Mouse (Mus musculus) stomach, embryonic 16.5 days (tissue): ENCODE data around the gene Sgms2. TPM values are rescaled to one million over a fixed set of nuclear protein-coding genes. Genes with fewer than 3 reads are reported as not detected.

ENCODE experiments used
- ATAC-seq: fragments of 200-750 bp; cut with Nextera tagmentation; 2 replicates; pipeline ENCODE4 v1.8.0; 2017; ENCODE audit warnings: moderate number of reproducible peaks, moderate TSS enrichment; ENCODE audit not compliant: insufficient read depth, low FRiP score
- H3K27ac ChIP-seq: fragments of 300-500 bp; sonication (generic); 2 replicates; pipeline ENCODE4 v1.5.1; 2014; ENCODE audit warnings: low read length
- H3K27me3 ChIP-seq: fragments of 300-500 bp; sonication (generic); 2 replicates; pipeline ENCODE4 v1.6.1; 2014; ENCODE audit warnings: low read length, control low read depth, mixed read lengths; ENCODE audit not compliant: control insufficient read depth, insufficient read depth
- H3K36me3 ChIP-seq: fragments of 300-500 bp; sonication (generic); 2 replicates; pipeline ENCODE4 v1.6.1; 2014; ENCODE audit warnings: low read length; ENCODE audit not compliant: control insufficient read depth, insufficient read depth
- H3K4me1 ChIP-seq: fragments of 300-500 bp; sonication (generic); 2 replicates; pipeline ENCODE4 v1.6.1; 2014; ENCODE audit warnings: low read length, control low read depth, mixed read lengths; ENCODE audit not compliant: control insufficient read depth, insufficient read depth
- H3K4me2 ChIP-seq: fragments of 300-500 bp; sonication (generic); 2 replicates; pipeline ENCODE4 v1.6.1; 2014; ENCODE audit warnings: low read depth, low read length, mixed read lengths
- H3K4me3 ChIP-seq: fragments of 300-500 bp; sonication (generic); replicated peaks from 2 replicates; pipeline ENCODE4 v1.5.1; 2014; ENCODE audit warnings: mild to moderate bottlenecking, low read length
- H3K9ac ChIP-seq: fragments of 300-500 bp; sonication (generic); 2 replicates; pipeline ENCODE4 v1.6.1; 2014; ENCODE audit warnings: low read length
- H3K9me3 ChIP-seq: fragments of 300-500 bp; sonication (generic); replicated peaks from 2 replicates; pipeline ENCODE4 v1.6.1; 2016; ENCODE audit warnings: low read length, control low read depth; ENCODE audit not compliant: control insufficient read depth
- WGBS: fragments of 180-500 bp; shearing (Covaris S2); extraction: QIAGEN DNeasy Blood & Tissue Kit; methylation state at CpG from one replicate; pipeline ENCODE4 v1.1.7; 2014; 5-methylcytosine and 5-hydroxymethylcytosine counted together
- polyA plus RNA-seq: library from polyadenylated mRNA; unstranded; fragments of >200 nt; fragmentation: Nextera tagmentation; extraction: Ambion mirVana; gene quantifications from 2 replicates; pipeline ENCODE4 v1.2.1, GENCODE M21; 2015

The Sgms2 gene
- polyA plus RNA-seq, 1 experiment from 2014 or later, result 12.1 TPM

- Histone ChIP-seq H3K4me3 (no peak overlapping the region), H3K27me3 (no peaks in the 10 kb centered on the region), H3K27ac (no peak overlapping the region), H3K9ac (no peak overlapping the region), H3K4me1 (no peaks in the 10 kb centered on the region), H3K4me2 (no peak overlapping the region), H3K9me3 (no peaks in the 10 kb centered on the region), H3K36me3 (no peaks in the 10 kb centered on the region)
- WGBS, result 80% methylated on average over 7 of the region's 7 CpGs
- ATAC-seq, result no peak
Measured at GRCm38 (mm10) chr3:131372996-131373395, 118.2 kb downstream of the Sgms2 start.

- Histone ChIP-seq H3K36me3 (no peaks in the 10 kb centered on the region), H3K9me3 (no peaks in the 10 kb centered on the region), H3K27ac (no peak overlapping the region), H3K9ac (no peak overlapping the region), H3K27me3 (no peaks in the 10 kb centered on the region), H3K4me2 (no peak overlapping the region), H3K4me1 (peaks cover 5% of the 10 kb centered on the region; the same call in 1 of the 2 replicates), H3K4me3 (no peak overlapping the region)
- ATAC-seq, result no peak
- 82% methylated on average over 8 of the region's 8 CpGs for WGBS
Measured at GRCm38 (mm10) chr3:131368678-131369077, 122.5 kb downstream of the Sgms2 start.

GRCm38 (mm10) chr3:131367452-131367851, 123.8 kb downstream of the Sgms2 start:
- H3K4me2 ChIP-seq, result no peak overlapping the region
- ATAC-seq, result no peak
- H3K27me3 ChIP-seq, result no peaks in the 10 kb centered on the region
- H3K9ac ChIP-seq, result no peak overlapping the region
- no peak overlapping the region for H3K27ac ChIP-seq
- no peaks in the 10 kb centered on the region for H3K9me3 ChIP-seq
- no peak overlapping the region for H3K4me3 ChIP-seq
- no peaks in the 10 kb centered on the region for H3K36me3 ChIP-seq
- peaks cover 7% of the 10 kb centered on the region; the same call in 1 of the 2 replicates for H3K4me1 ChIP-seq
- 90% methylated on average over 4 of the region's 4 CpGs for WGBS

- Histone ChIP-seq H3K4me2 (peak overlapping the region; percentile 32), H3K9me3 (no peaks in the 10 kb centered on the region), H3K27me3 (no peaks in the 10 kb centered on the region), H3K36me3 (no peaks in the 10 kb centered on the region), H3K4me3 (peak overlapping the region; percentile 29), H3K4me1 (peaks cover 7% of the 10 kb centered on the region; the same call in 1 of the 2 replicates), H3K9ac (no peak overlapping the region), H3K27ac (peak overlapping the region; percentile 68)
- 41% methylated on average over 23 of the region's 23 CpGs for WGBS
- ATAC-seq, result peak; percentile 92
Measured at GRCm38 (mm10) chr3:131364632-131365446, 126.4 kb downstream of the Sgms2 start.

DNA sequence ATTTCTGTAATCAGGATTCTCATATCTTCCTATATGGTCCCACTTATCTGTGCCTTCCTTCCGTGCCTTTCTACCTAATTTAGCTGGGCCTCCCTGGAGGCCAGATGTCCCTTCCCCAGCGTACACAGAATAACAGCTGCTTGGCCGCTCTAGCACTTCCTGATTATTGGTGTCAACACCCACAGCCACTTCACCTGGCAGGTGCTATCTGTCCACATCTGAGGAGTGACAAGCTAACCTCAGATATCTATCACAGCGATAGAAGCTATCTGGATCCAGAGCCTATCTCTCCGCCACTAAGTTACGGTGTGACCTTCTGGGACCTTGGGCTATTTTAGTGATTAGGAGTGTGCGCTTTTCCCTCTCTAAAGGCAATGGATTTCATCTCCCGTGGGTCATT, 127.0 kb downstream of the Sgms2 start:
- no peaks in the 10 kb centered on the region for H3K9me3 ChIP-seq
- no peaks in the 10 kb centered on the region for H3K36me3 ChIP-seq
- peak overlapping the region; percentile 68 for H3K27ac ChIP-seq
- 0 out of 2 replicates have a peak overlapping the region, but pooled peaks have one; percentile 29 for H3K4me3 ChIP-seq
- ATAC-seq, result peak; percentile 30; the same call in 1 of the 2 replicates
- H3K4me1 ChIP-seq, result peaks cover 7% of the 10 kb centered on the region; the same call in 1 of the 2 replicates
- peak overlapping the region; percentile 32 for H3K4me2 ChIP-seq
- H3K27me3 ChIP-seq, result no peaks in the 10 kb centered on the region
- H3K9ac ChIP-seq, result no peak overlapping the region
- WGBS, result 44% methylated on average over 8 of the region's 8 CpGs

DNA sequence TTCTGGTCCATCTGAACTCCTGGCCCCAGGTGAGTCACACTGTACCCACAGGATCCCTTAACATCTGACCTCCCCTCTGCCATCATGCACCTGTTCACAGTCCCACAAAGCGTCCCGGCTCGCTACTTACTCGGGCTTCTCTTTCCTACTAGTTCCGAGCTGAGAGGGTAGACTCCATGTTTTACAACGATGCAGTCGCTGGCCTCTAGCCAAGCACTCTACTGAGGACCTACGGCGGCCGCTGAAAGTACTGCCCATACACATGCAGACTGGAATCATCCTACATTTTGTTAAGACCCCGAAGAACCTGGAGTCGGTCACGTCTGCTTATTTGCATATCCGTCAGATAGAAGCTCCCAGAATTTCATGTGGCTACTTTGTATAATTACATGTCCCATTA, 127.6 kb downstream of the Sgms2 start:
- ATAC-seq, result no peak
- 70% methylated on average over 14 of the region's 14 CpGs for WGBS

DNA sequence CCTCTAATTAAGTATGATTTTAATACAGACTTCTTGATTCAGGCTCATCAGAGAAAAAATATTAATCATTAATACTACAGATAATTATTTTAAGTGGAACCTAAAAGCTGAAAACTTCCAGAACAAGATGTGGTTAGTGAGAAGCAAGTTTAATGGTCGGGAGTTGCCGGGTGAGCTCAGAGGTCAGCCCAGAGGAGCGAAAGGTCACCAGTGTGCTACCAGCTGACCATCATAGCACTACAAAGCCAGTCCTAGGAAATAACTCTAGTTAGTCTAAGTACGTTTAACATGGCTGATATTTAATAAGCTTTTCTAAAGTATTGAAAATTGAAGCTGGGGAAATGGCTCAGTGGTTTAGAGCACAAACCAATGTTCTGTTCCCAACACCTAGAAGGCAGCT, 129.3 kb downstream of the Sgms2 start:
- Histone ChIP-seq H3K9me3 (no peaks in the 10 kb centered on the region), H3K9ac (no peak overlapping the region), H3K4me2 (no peak overlapping the region), H3K36me3 (no peaks in the 10 kb centered on the region), H3K27me3 (no peaks in the 10 kb centered on the region), H3K4me1 (peaks cover 7% of the 10 kb centered on the region; the same call in 1 of the 2 replicates), H3K27ac (no peak overlapping the region), H3K4me3 (no peak overlapping the region)
- no peak for ATAC-seq
- WGBS, result 83% methylated on average over 4 of the region's 4 CpGs

More for the DNA sequence above, 127.6 kb downstream of the Sgms2 start:
- peaks cover 7% of the 10 kb centered on the region; the same call in 1 of the 2 replicates for H3K4me1 ChIP-seq
- H3K9ac ChIP-seq, result no peak overlapping the region
- H3K36me3 ChIP-seq, result no peaks in the 10 kb centered on the region
- H3K27me3 ChIP-seq, result no peaks in the 10 kb centered on the region
- peak overlapping the region; percentile 68; the same call in 1 of the 2 replicates for H3K27ac ChIP-seq
- no peaks in the 10 kb centered on the region for H3K9me3 ChIP-seq
- H3K4me2 ChIP-seq, result no peak overlapping the region
- no peak overlapping the region for H3K4me3 ChIP-seq

DNA sequence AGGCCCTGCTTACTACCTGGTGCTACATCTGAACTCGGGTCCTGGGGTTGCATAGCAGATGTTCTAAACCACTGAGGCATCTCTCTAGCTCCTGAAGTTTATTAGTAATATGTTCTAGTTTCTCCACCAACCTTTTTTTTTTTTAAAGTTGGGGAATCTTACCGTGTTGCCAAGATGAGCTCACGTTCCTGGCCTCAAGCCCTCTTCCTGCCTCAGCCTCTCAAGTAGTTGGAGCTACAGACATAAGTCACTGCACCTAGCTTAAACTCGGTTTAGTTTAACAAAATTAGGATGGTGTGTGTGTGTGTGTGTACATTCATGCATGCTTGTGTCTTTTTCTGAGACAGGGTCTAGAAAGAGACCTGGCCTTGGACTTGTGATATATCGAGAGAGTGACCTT, 132.2 kb downstream of the Sgms2 start:
- H3K27ac ChIP-seq, result no peak overlapping the region
- no peak overlapping the region for H3K4me3 ChIP-seq
- H3K27me3 ChIP-seq, result no peaks in the 10 kb centered on the region
- WGBS, result 78% methylated on average over 5 of the region's 5 CpGs
- no peaks in the 10 kb centered on the region for H3K36me3 ChIP-seq
- peaks cover 4% of the 10 kb centered on the region; the same call in 1 of the 2 replicates for H3K4me1 ChIP-seq
- H3K9me3 ChIP-seq, result no peaks in the 10 kb centered on the region
- H3K4me2 ChIP-seq, result no peak overlapping the region
- no peak overlapping the region for H3K9ac ChIP-seq
- no peak for ATAC-seq

GRCm38 (mm10) chr3:131358205-131358604, 133.0 kb downstream of the Sgms2 start:
- no peaks in the 10 kb centered on the region for H3K27me3 ChIP-seq
- ATAC-seq, result no peak
- H3K4me3 ChIP-seq, result no peak overlapping the region
- H3K36me3 ChIP-seq, result no peaks in the 10 kb centered on the region
- no peak overlapping the region for H3K27ac ChIP-seq
- H3K9ac ChIP-seq, result no peak overlapping the region
- no peaks in the 10 kb centered on the region for H3K4me1 ChIP-seq
- no peaks in the 10 kb centered on the region for H3K9me3 ChIP-seq
- 64% methylated on average over 5 of the region's 5 CpGs for WGBS
- no peak overlapping the region for H3K4me2 ChIP-seq
